Mouse (Mus musculus) brain, embryonic 14.5 days (tissue): Measurements from ENCODE around the gene Tub. TPM values are rescaled to one million over a fixed set of nuclear protein-coding genes. Genes with fewer than 3 reads are reported as not detected.
A peak's percentile ranks its signal among the peaks of the same experiment; 100 is the strongest.

Experiments used
- DNase-seq: peaks from one replicate; pipeline ENCODE4 v3.0.0-alpha.2; 2011; ENCODE audit warnings: low read depth
- CTCF ChIP-seq: fragments of 200-500 bp; IDR thresholded peaks from 2 replicates; pipeline ENCODE4 v1.5.1; 2012; ENCODE audit warnings: inconsistent platforms, mild to moderate bottlenecking, moderate library complexity, borderline replicate concordance; ENCODE audit not compliant: insufficient read depth, insufficient read length; ENCODE audit errors: extremely low read depth
- POLR2A ChIP-seq: fragments of 200-500 bp; IDR thresholded peaks from 2 replicates; pipeline ENCODE4 v1.6.1; 2012; ENCODE audit warnings: mild to moderate bottlenecking, inconsistent platforms, borderline replicate concordance; ENCODE audit not compliant: poor library complexity, insufficient read depth, insufficient read length, severe bottlenecking; ENCODE audit errors: extremely low read depth
- polyA plus RNA-seq: library from polyadenylated mRNA; depleted of rRNA; stranded (reverse); fragments of >200 nt; gene quantifications from 2 replicates; pipeline ENCODE4 v1.2.3, GENCODE M21; 2012

The Tub gene
- polyA plus RNA-seq, 1 experiment: 143 TPM

- no peak for TF ChIP-seq POLR2A
- TF ChIP-seq CTCF: no peak
- no peak for DNase-seq
Measured at GRCm38 (mm10) chr7:108985934-108986708, 36.0 kb downstream of the Tub start.

- TF ChIP-seq POLR2A (no peak), CTCF (no peak)
- no peak for DNase-seq
Measured at GRCm38 (mm10) chr7:108991207-108991606, 41.1 kb downstream of the Tub start.

GRCm38 (mm10) chr7:108993230-108993629 is 43.1 kb downstream of the Tub start:
- no peak for DNase-seq
- no peak for TF ChIP-seq POLR2A
- TF ChIP-seq CTCF: no peak

GRCm38 (mm10) chr7:108993881-108994291 is 43.7 kb downstream of the Tub start:
- TF ChIP-seq POLR2A: no peak
- DNase-seq: no peak

- TF ChIP-seq POLR2A (no peak), CTCF (no peak)
- DNase-seq: no peak
Measured at GRCm38 (mm10) chr7:108996156-108996555, 46.0 kb downstream of the Tub start.

GRCm38 (mm10) chr7:109000315-109000954 is 50.3 kb downstream of the Tub start:
- DNase-seq: peak; percentile 47
- TF ChIP-seq CTCF (peak; percentile 51), POLR2A (no peak)

GRCm38 (mm10) chr7:109001971-109002370 is 51.8 kb downstream of the Tub start:
- TF ChIP-seq POLR2A (no peak), CTCF (no peak)

GRCm38 (mm10) chr7:109003653-109004052 is 53.5 kb downstream of the Tub start:
- DNase-seq: peak; percentile 19
- TF ChIP-seq POLR2A (no peak), CTCF (no peak)

More at GRCm38 (mm10) chr7:109001971-109002370, 51.8 kb downstream of the Tub start:
- DNase-seq: no peak

GRCm38 (mm10) chr7:109009260-109009659 is 59.1 kb downstream of the Tub start:
- no peak for DNase-seq
- TF ChIP-seq CTCF: no peak
- no peak for TF ChIP-seq POLR2A

- DNase-seq: peak; percentile 73
- 0 out of 2 replicates have a peak, but pooled peaks have one; percentile 11 for TF ChIP-seq POLR2A
- TF ChIP-seq CTCF: no peak
Measured at GRCm38 (mm10) chr7:109010720-109011595, 60.8 kb downstream of the Tub start.

- DNase-seq: peak; percentile 92
- TF ChIP-seq CTCF: no peak
- no peak for TF ChIP-seq POLR2A
Measured at GRCm38 (mm10) chr7:109011596-109012180, 61.5 kb downstream of the Tub start.
